Mouse (Mus musculus) spleen, adult 2 months (tissue): ENCODE data around the gene Rab11fip3. TPM values are rescaled to one million over a fixed set of nuclear protein-coding genes. Genes with fewer than 3 reads are reported as not detected.

Experiments
- DNase-seq, 2 experiments: peaks; one replicate each; pipeline versions ENCODE4 v3.0.0 to v3.0.0-alpha.2; 2012 to 2021; ENCODE audit warnings: low spot score in 2 of 2, low read depth in 1 of 2
- H3K27ac ChIP-seq: fragments of 200-500 bp; 2 replicates; pipeline ENCODE4 v1.5.1; 2012; ENCODE audit warnings: low read length, inconsistent platforms; ENCODE audit not compliant: insufficient read depth
- H3K27me3 ChIP-seq: fragments of 200-500 bp; 2 replicates; pipeline ENCODE4 v1.6.1; 2012; ENCODE audit warnings: mild to moderate bottlenecking, moderate library complexity, low read length, inconsistent platforms; ENCODE audit not compliant: control insufficient read depth, insufficient read depth
- H3K36me3 ChIP-seq: fragments of 200-500 bp; 2 replicates; pipeline ENCODE4 v1.6.1; 2012; ENCODE audit warnings: mild to moderate bottlenecking, low read length, inconsistent platforms; ENCODE audit not compliant: control insufficient read depth, insufficient read depth
- H3K4me1 ChIP-seq: fragments of 200-500 bp; 2 replicates; pipeline ENCODE4 v1.6.1; 2011; ENCODE audit warnings: inconsistent platforms; ENCODE audit not compliant: control insufficient read depth, insufficient read depth, insufficient read length
- H3K4me3 ChIP-seq: fragments of 200-500 bp; 2 replicates; pipeline ENCODE4 v1.5.1; 2011; ENCODE audit warnings: mild to moderate bottlenecking, inconsistent platforms; ENCODE audit not compliant: insufficient read depth, insufficient read length; ENCODE audit errors: extremely low read depth
- CTCF ChIP-seq: fragments of 200-500 bp; IDR thresholded peaks from 2 replicates; pipeline ENCODE4 v1.5.1; 2011; ENCODE audit warnings: mild to moderate bottlenecking, inconsistent platforms; ENCODE audit not compliant: insufficient read depth, insufficient read length, insufficient replicate concordance; ENCODE audit errors: extremely low read depth
- POLR2A ChIP-seq: fragments of 200-500 bp; IDR thresholded peaks from 2 replicates; pipeline ENCODE4 v1.6.1; 2011; ENCODE audit warnings: low read depth, low read length, inconsistent platforms
- WGBS: fragments of 180-500 bp; shearing (Covaris S2); methylation state at CpG from one replicate; pipeline ENCODE4 v1.1.7; 2018; 5-methylcytosine and 5-hydroxymethylcytosine counted together
- polyA plus RNA-seq: library from polyadenylated mRNA; depleted of rRNA; stranded (reverse); fragments of >200 nt; gene quantifications from 2 replicates; pipeline ENCODE4 v1.2.3, GENCODE M21; 2012

Rab11fip3 gene
- polyA plus RNA-seq, 1 experiment: 13.3 TPM

DNA sequence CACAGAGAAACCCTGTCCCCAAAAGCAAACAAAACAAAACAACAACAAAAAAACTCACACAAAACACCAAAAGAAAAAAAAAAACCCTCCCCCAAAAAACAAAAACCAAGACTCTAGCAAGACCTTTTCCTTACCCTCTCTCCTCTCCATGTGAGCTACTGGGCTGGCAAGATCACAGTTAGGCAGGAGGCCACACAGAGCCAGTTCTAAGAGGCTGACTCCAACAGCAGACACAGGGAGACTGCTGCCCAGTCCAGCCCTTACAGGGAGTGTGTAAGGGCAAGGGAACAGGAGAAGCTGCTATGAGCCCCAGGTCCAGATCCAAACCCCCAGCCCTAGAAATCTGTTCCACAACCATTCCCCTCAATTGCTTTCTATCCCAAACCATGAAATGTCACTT lies 61.0 kb downstream of the Rab11fip3 start:
- Histone ChIP-seq H3K4me3 (no peak overlapping the region), H3K4me1 (no peaks in the 10 kb centered on the region), H3K27ac (no peak overlapping the region), H3K27me3 (no peaks in the 10 kb centered on the region), H3K36me3 (no peaks in the 10 kb centered on the region)
- TF ChIP-seq CTCF: no peak
- no peak for TF ChIP-seq POLR2A
- DNase-seq: no peak

DNA sequence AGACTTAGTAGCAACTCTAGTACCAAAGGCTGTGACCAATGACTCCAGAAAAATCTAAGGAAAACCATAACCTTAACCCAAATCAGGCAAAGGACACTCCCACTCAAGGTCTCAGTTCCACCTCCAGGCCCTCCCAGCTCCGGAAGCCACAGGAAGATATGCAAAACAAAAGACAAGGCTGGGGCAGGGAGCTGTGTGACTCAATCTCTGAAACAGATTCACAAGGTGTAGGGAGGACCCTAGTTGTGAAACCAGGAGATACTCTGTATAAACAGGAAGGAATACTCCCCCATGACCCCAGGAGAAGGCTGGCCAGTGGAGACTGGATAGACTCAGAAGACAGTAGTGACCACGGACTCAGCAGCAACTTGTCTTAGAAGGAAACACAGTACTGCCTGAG lies 61.7 kb downstream of the Rab11fip3 start:
- WGBS: 15% methylated on average over 2 of the region's 2 CpGs
- Histone ChIP-seq H3K27ac (no peak overlapping the region), H3K36me3 (no peaks in the 10 kb centered on the region), H3K27me3 (no peaks in the 10 kb centered on the region), H3K4me3 (no peak overlapping the region), H3K4me1 (no peaks in the 10 kb centered on the region)
- no peak for DNase-seq
- no peak for TF ChIP-seq CTCF

DNA sequence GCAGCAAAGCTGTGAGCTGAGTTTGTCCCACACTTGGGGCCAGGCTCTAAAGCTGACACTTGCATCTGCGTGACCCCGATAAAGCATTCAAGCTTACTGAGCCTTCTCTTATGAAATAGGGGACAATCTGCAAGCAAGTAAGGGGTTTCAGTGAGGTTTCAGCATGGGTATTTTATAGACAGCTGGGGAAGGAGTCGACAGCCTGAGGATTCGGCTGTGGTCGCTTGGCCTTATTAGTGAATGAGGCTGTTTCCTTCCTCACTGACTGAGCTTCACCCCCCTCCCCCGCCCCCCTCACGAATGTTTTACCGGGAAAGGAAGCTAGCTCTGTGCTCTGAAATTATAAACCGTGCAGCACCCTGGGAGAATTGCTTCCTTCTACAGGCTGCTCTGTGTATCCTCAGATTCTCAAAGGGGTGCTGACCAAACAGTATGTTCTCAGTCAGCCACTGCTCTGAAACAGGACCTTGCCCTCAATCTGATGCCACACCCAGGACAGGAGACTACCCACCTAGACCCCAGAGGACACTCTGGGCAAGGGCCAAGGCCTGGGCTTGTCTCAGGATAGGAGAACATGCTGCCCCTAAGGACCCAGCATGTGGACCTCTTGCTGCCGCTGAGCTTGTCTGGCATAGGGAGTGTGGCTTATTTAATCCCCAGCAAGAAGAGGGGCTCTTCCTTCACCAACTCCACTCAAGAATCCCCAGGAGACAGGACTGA lies 63.5 kb downstream of the Rab11fip3 start:
- no peaks in the 10 kb centered on the region for H3K4me1 ChIP-seq
- TF ChIP-seq CTCF: no peak
- no peak for TF ChIP-seq POLR2A
- no peak overlapping the region for H3K27ac ChIP-seq
- WGBS: 18% methylated on average over 10 of the region's 10 CpGs
- no peak overlapping the region for H3K4me3 ChIP-seq
- no peaks in the 10 kb centered on the region for H3K36me3 ChIP-seq
- H3K27me3 ChIP-seq: no peaks in the 10 kb centered on the region
- no peak for DNase-seq

DNA sequence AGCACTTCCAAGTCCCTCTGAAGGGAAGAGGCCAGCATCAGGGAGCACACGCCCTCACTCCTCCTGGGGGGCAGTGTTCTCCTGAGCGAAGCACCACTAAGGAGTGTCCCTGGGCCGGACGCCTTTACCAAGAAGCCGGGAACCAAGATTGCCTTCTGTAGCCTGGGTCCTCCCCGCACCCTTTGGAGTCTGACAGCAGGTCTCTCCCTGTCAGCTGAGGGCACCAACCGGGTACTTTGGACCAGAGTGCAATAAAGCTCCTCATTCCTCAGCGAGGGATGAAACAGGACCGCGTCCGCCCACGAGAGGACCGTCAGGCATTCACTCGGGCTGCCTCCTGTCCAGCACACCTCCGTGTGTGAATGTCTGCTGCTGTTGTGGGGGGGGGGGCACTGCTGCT lies 64.6 kb downstream of the Rab11fip3 start:
- no peak for TF ChIP-seq CTCF
- TF ChIP-seq POLR2A: no peak
- WGBS: 93% methylated on average over 15 of the region's 15 CpGs

DNA sequence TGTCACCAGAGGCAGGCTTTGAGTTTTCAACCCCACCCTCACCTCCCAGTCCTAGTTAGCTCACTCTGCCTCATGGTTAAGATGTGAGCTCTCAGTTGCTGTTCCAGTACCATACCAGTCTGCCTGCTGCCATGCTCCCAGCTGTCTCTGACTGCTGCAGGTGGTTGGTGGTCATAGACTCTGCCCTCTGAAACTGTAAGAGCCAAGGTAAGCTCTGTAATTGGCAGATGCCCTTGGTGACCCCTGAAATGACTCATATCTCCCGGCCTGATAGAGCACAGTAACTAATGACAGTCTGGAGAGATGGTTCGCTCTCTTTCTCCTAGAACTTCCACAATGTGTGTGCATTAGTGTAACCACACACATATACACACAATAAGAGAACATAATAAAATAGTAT lies 65.5 kb downstream of the Rab11fip3 start:
- TF ChIP-seq POLR2A: no peak
- no peak for TF ChIP-seq CTCF
- Histone ChIP-seq H3K4me1 (no peaks in the 10 kb centered on the region), H3K27me3 (no peaks in the 10 kb centered on the region), H3K27ac (no peak overlapping the region), H3K36me3 (no peaks in the 10 kb centered on the region), H3K4me3 (no peak overlapping the region)
- WGBS: 94% methylated on average over 2 of the region's 2 CpGs
- no peak for DNase-seq

More for the DNA sequence above, 64.6 kb downstream of the Rab11fip3 start:
- Histone ChIP-seq H3K27ac (no peak overlapping the region), H3K27me3 (no peaks in the 10 kb centered on the region), H3K36me3 (no peaks in the 10 kb centered on the region), H3K4me1 (no peaks in the 10 kb centered on the region), H3K4me3 (no peak overlapping the region)
- no peak for DNase-seq

- DNase-seq: no peak
- Histone ChIP-seq H3K4me3 (no peak overlapping the region), H3K4me1 (peaks cover 4% of the 10 kb centered on the region; the same call in 1 of the 2 replicates), H3K27ac (no peak overlapping the region), H3K36me3 (no peaks in the 10 kb centered on the region), H3K27me3 (no peaks in the 10 kb centered on the region)
- no peak for TF ChIP-seq CTCF
- no peak for TF ChIP-seq POLR2A
- 71% methylated on average over 11 of the region's 11 CpGs for WGBS
Measured at GRCm38 (mm10) chr17:25998425-25998824, 70.9 kb downstream of the Rab11fip3 start.

- 78% methylated on average over 3 of the region's 3 CpGs for WGBS
- H3K27ac ChIP-seq: no peak overlapping the region
- H3K4me1 ChIP-seq: peaks cover 3% of the 10 kb centered on the region; the same call in 1 of the 2 replicates
- H3K36me3 ChIP-seq: no peaks in the 10 kb centered on the region
- no peak for TF ChIP-seq POLR2A
- no peak for TF ChIP-seq CTCF
- no peak overlapping the region for H3K4me3 ChIP-seq
- no peak for DNase-seq
- no peaks in the 10 kb centered on the region for H3K27me3 ChIP-seq
Measured at GRCm38 (mm10) chr17:25993489-25993888, 75.9 kb downstream of the Rab11fip3 start.
